Mouse (Mus musculus): ENCODE results near the gene Srp68. TPM values are rescaled to one million over a fixed set of nuclear protein-coding genes. Genes with fewer than 3 reads are reported as not detected.

Srp68 gene
- total and polyA plus RNA-seq, 2 experiments, result 19.9 to 36.3 TPM

- 96% methylated on average over 8 of the region's 8 CpGs for WGBS
- Histone ChIP-seq H3K36me3 (ENCODE audit: control insufficient read depth, insufficient read depth, low read length) (peaks cover 64% of the 10 kb centered on the region; the same call in 1 of the 2 replicates), H3K4me1 (ENCODE audit: control insufficient read depth, insufficient read depth, low read length) (no peaks in the 10 kb centered on the region), H3K79me2 (ENCODE audit: control insufficient read depth, insufficient read depth, low read length) (no peaks in the 10 kb centered on the region), H3K4me3 (ENCODE audit: insufficient read depth, low read depth, low read length) (no peak overlapping the region), H3K27me3 (ENCODE audit: control insufficient read depth, insufficient read depth, low read length) (no peaks in the 10 kb centered on the region), H3K9ac (ENCODE audit: low read depth, low read length) (no peak overlapping the region), H3K27ac (replicated peaks; ENCODE audit: insufficient read depth, low read depth, low read length) (no peak overlapping the region)
- TF ChIP-seq POLR2A (IDR thresholded peaks at IDR 0.05; ENCODE audit: extremely low read depth, insufficient read depth, low read length), result no peak
- no peak for TF ChIP-seq CTCF (IDR thresholded peaks at IDR 0.05; ENCODE audit: low read depth, low read length)
- no peak for DNase-seq (ENCODE audit: extremely low read depth, low read depth, low spot score)
Observed at GRCm38 (mm10) chr11:116250898-116251297, 23.1 kb downstream of the Srp68 start.

GRCm38 (mm10) chr11:116247502-116248222 lies 26.4 kb downstream of the Srp68 start:
- H3K79me2 ChIP-seq (ENCODE audit: control insufficient read depth, insufficient read depth, low read length), result no peaks in the 10 kb centered on the region
- no peak overlapping the region for H3K27ac ChIP-seq (replicated peaks; ENCODE audit: insufficient read depth, low read depth, low read length)
- WGBS, result 92% methylated on average over 14 of the region's 14 CpGs
- no peaks in the 10 kb centered on the region for H3K27me3 ChIP-seq (ENCODE audit: control insufficient read depth, insufficient read depth, low read length)
- H3K9ac ChIP-seq (ENCODE audit: low read depth, low read length), result no peak overlapping the region
- H3K36me3 ChIP-seq (ENCODE audit: control insufficient read depth, insufficient read depth, low read length), result peaks cover 61% of the 10 kb centered on the region; the same call in 1 of the 2 replicates
- H3K4me3 ChIP-seq (ENCODE audit: insufficient read depth, low read depth, low read length), result no peak overlapping the region
- DNase-seq (ENCODE audit: extremely low read depth, low read depth, low spot score), result no peak
- no peak for TF ChIP-seq CTCF (IDR thresholded peaks at IDR 0.05; ENCODE audit: low read depth, low read length)
- no peak for TF ChIP-seq POLR2A (IDR thresholded peaks at IDR 0.05; ENCODE audit: extremely low read depth, insufficient read depth, low read length)
- H3K4me1 ChIP-seq (ENCODE audit: control insufficient read depth, insufficient read depth, low read length), result no peaks in the 10 kb centered on the region

GRCm38 (mm10) chr11:116245616-116246015 lies 28.4 kb downstream of the Srp68 start:
- 72% methylated on average over 6 of the region's 6 CpGs for WGBS
- Histone ChIP-seq H3K9ac (ENCODE audit: low read depth, low read length) (no peak overlapping the region), H3K27ac (replicated peaks; ENCODE audit: insufficient read depth, low read depth, low read length) (no peak overlapping the region), H3K27me3 (ENCODE audit: control insufficient read depth, insufficient read depth, low read length) (no peaks in the 10 kb centered on the region), H3K4me3 (ENCODE audit: insufficient read depth, low read depth, low read length) (no peak overlapping the region), H3K36me3 (ENCODE audit: control insufficient read depth, insufficient read depth, low read length) (peaks cover 47% of the 10 kb centered on the region; the same call in 1 of the 2 replicates), H3K79me2 (ENCODE audit: control insufficient read depth, insufficient read depth, low read length) (no peaks in the 10 kb centered on the region), H3K4me1 (ENCODE audit: control insufficient read depth, insufficient read depth, low read length) (no peaks in the 10 kb centered on the region)
- DNase-seq (ENCODE audit: extremely low read depth, low read depth, low spot score), result no peak
- TF ChIP-seq CTCF (IDR thresholded peaks at IDR 0.05; ENCODE audit: low read depth, low read length) (no peak), POLR2A (IDR thresholded peaks at IDR 0.05; ENCODE audit: extremely low read depth, insufficient read depth, low read length) (no peak)

DNA sequence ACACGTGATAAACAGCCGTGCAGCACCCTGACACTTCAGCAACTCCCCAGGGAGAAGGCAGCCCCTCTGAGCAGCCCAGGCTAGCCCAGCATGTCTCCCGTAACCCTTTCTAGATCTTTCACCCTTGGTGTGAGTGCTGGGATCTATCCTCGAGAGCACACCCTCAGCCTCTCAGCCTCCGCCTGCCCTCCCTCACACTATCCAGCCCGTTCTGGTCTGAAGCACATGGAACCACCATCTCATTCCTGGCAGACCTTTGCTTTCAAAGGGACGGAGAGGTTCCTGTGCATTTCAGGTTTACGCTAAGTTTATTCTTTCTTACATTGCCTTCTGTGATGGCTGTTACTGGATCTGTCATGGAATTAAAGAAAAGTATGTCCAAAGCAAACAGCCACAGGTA lies 29.4 kb downstream of the Srp68 start:
- Histone ChIP-seq H3K27me3 (ENCODE audit: control insufficient read depth, insufficient read depth, low read length) (no peaks in the 10 kb centered on the region), H3K27ac (replicated peaks; ENCODE audit: insufficient read depth, low read depth, low read length) (no peak overlapping the region), H3K36me3 (ENCODE audit: control insufficient read depth, insufficient read depth, low read length) (peaks cover 39% of the 10 kb centered on the region; the same call in 1 of the 2 replicates), H3K4me1 (ENCODE audit: control insufficient read depth, insufficient read depth, low read length) (no peaks in the 10 kb centered on the region), H3K9ac (ENCODE audit: low read depth, low read length) (no peak overlapping the region), H3K4me3 (ENCODE audit: insufficient read depth, low read depth, low read length) (no peak overlapping the region), H3K79me2 (ENCODE audit: control insufficient read depth, insufficient read depth, low read length) (no peaks in the 10 kb centered on the region)
- TF ChIP-seq CTCF (IDR thresholded peaks at IDR 0.05; ENCODE audit: low read depth, low read length) (no peak), POLR2A (IDR thresholded peaks at IDR 0.05; ENCODE audit: extremely low read depth, insufficient read depth, low read length) (no peak)
- 87% methylated on average over 8 of the region's 8 CpGs for WGBS
- no peak for DNase-seq (ENCODE audit: extremely low read depth, low read depth, low spot score)

DNA sequence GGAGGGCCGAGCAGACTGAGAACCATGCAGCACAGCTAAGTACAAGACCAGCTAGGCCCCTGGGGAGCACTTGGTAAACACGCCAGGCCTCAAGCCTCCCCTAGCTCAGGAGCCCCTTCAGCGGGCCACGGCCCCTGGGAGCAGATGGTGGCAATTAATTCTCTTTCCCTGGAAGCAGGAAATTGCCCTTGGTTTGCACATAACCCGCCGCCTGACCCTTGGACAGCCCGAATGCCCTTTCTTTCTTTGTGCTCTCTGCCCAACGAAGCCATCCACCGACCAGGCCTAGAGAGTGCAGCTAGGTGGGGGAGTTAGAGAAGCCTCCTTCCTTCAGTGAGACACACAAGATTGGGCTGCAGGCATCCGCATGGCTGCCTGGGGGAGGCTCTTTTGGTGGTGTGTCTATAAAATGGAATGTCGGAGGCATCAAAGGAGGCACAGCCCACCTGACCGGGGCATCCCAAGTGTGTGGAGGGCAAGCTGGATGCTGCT lies 32.2 kb downstream of the Srp68 start:
- WGBS, result 71% methylated on average over 12 of the region's 12 CpGs
- Histone ChIP-seq H3K36me3 (ENCODE audit: control insufficient read depth, insufficient read depth, low read length) (peaks cover 15% of the 10 kb centered on the region; the same call in 1 of the 2 replicates), H3K4me1 (ENCODE audit: control insufficient read depth, insufficient read depth, low read length) (no peaks in the 10 kb centered on the region), H3K4me3 (ENCODE audit: insufficient read depth, low read depth, low read length) (no peak overlapping the region), H3K9ac (ENCODE audit: low read depth, low read length) (no peak overlapping the region), H3K79me2 (ENCODE audit: control insufficient read depth, insufficient read depth, low read length) (no peaks in the 10 kb centered on the region), H3K27me3 (ENCODE audit: control insufficient read depth, insufficient read depth, low read length) (no peaks in the 10 kb centered on the region), H3K27ac (replicated peaks; ENCODE audit: insufficient read depth, low read depth, low read length) (no peak overlapping the region)
- no peak for DNase-seq (ENCODE audit: extremely low read depth, low read depth, low spot score)
- TF ChIP-seq POLR2A (IDR thresholded peaks at IDR 0.05; ENCODE audit: extremely low read depth, insufficient read depth, low read length), result no peak
- no peak for TF ChIP-seq CTCF (IDR thresholded peaks at IDR 0.05; ENCODE audit: low read depth, low read length)

GRCm38 (mm10) chr11:116239797-116240196 lies 34.2 kb downstream of the Srp68 start:
- no peak for DNase-seq (ENCODE audit: extremely low read depth, low read depth, low spot score)
- TF ChIP-seq POLR2A (IDR thresholded peaks at IDR 0.05; ENCODE audit: extremely low read depth, insufficient read depth, low read length) (no peak), CTCF (IDR thresholded peaks at IDR 0.05; ENCODE audit: low read depth, low read length) (no peak)
- Histone ChIP-seq H3K4me1 (ENCODE audit: control insufficient read depth, insufficient read depth, low read length) (no peaks in the 10 kb centered on the region), H3K9ac (ENCODE audit: low read depth, low read length) (no peak overlapping the region), H3K36me3 (ENCODE audit: control insufficient read depth, insufficient read depth, low read length) (peaks cover under 1% of the 10 kb centered on the region; the same call in 1 of the 2 replicates), H3K27ac (replicated peaks; ENCODE audit: insufficient read depth, low read depth, low read length) (no peak overlapping the region), H3K79me2 (ENCODE audit: control insufficient read depth, insufficient read depth, low read length) (no peaks in the 10 kb centered on the region), H3K27me3 (ENCODE audit: control insufficient read depth, insufficient read depth, low read length) (no peaks in the 10 kb centered on the region), H3K4me3 (ENCODE audit: insufficient read depth, low read depth, low read length) (no peak overlapping the region)
- WGBS, result 57% methylated on average over 7 of the region's 7 CpGs
